Mouse (Mus musculus) retina, embryonic 14.5 days (tissue): ENCODE data around the gene Cpxm1.
"Not testable (repeated sequence)": the region's sequence is repeated elsewhere in the genome, so short reads cannot be mapped to it uniquely, and the experiment has no call there.

Experiments used
- DNase-seq: peaks from one replicate; pipeline ENCODE4 v3.0.0-alpha.2; 2015; ENCODE audit warnings: low spot score

Cpxm1 gene

GRCm38 (mm10) chr2:130401891-130402290 is 4.5 kb upstream of the Cpxm1 start:
- DNase-seq, result no peak

- no peak for DNase-seq
Observed at GRCm38 (mm10) chr2:130400046-130400445, 2.7 kb upstream of the Cpxm1 start.

- DNase-seq, result no peak
Observed at GRCm38 (mm10) chr2:130398091-130398490, 717 bp upstream of the Cpxm1 start.

- no peak for DNase-seq
Observed at GRCm38 (mm10) chr2:130395696-130396095, 1.7 kb downstream of the Cpxm1 start.

GRCm38 (mm10) chr2:130392836-130393235 is 4.5 kb downstream of the Cpxm1 start:
- no peak for DNase-seq

GRCm38 (mm10) chr2:130390993-130391625 is 6.3 kb downstream of the Cpxm1 start:
- no peak for DNase-seq

GRCm38 (mm10) chr2:130388796-130389195 is 8.6 kb downstream of the Cpxm1 start:
- peak; percentile 20 for DNase-seq

- no peak for DNase-seq
Observed at GRCm38 (mm10) chr2:130386212-130386611, 11.2 kb downstream of the Cpxm1 start.

- DNase-seq, result no peak
Observed at GRCm38 (mm10) chr2:130383895-130384294, 13.5 kb downstream of the Cpxm1 start.

- no peak for DNase-seq
Observed at GRCm38 (mm10) chr2:130383205-130383604, 14.2 kb downstream of the Cpxm1 start.

- DNase-seq, result no peak
Observed at GRCm38 (mm10) chr2:130374951-130375350, 22.4 kb downstream of the Cpxm1 start.

GRCm38 (mm10) chr2:130373026-130373425 is 24.3 kb downstream of the Cpxm1 start:
- not testable (repeated sequence) for DNase-seq

- no peak for DNase-seq
Observed at GRCm38 (mm10) chr2:130367386-130367785, 30.0 kb downstream of the Cpxm1 start.

GRCm38 (mm10) chr2:130365211-130366094 is 31.9 kb downstream of the Cpxm1 start:
- peak; percentile 66 for DNase-seq

GRCm38 (mm10) chr2:130362511-130363026 is 34.8 kb downstream of the Cpxm1 start:
- peak; percentile 81 for DNase-seq

GRCm38 (mm10) chr2:130358852-130359251 is 38.5 kb downstream of the Cpxm1 start:
- DNase-seq, result no peak

GRCm38 (mm10) chr2:130357551-130357950 is 39.8 kb downstream of the Cpxm1 start:
- DNase-seq, result no peak

GRCm38 (mm10) chr2:130353889-130354288 is 43.5 kb downstream of the Cpxm1 start:
- no peak for DNase-seq

- DNase-seq, result no peak
Observed at GRCm38 (mm10) chr2:130353411-130353810, 44.0 kb downstream of the Cpxm1 start.

- DNase-seq, result no peak
Observed at GRCm38 (mm10) chr2:130351758-130352339, 45.5 kb downstream of the Cpxm1 start.

- no peak for DNase-seq
Observed at GRCm38 (mm10) chr2:130350376-130350775, 47.0 kb downstream of the Cpxm1 start.

- no peak for DNase-seq
Observed at GRCm38 (mm10) chr2:130341220-130341580, 56.2 kb downstream of the Cpxm1 start.
